7 mouse cellular contexts compared by ENCODE assay signal in genomic region chr15:96638656-96639055, GRCm38 (mm10). TPM values are rescaled to one million over a fixed set of nuclear protein-coding genes. Genes with fewer than 3 reads are reported as not detected.
DNase-seq lines count a peak whose midpoint lies in the region; ATAC-seq and TF ChIP-seq lines count a peak whose summit lies in the region.

No protein-coding gene starts in this region.

- no peak overlapping the region for H3K27ac ChIP-seq in kidney, embryonic 16.5 days (ENCODE audit: low read length)
- no peak overlapping the region for H3K27ac ChIP-seq in hindbrain, embryonic 12.5 days
- H3K27ac ChIP-seq in midbrain, embryonic 16.5 days (ENCODE audit: low read length): no peak overlapping the region

- no peak for DNase-seq in kidney, postnatal 36 days
- peak; percentile 34 for DNase-seq in brain, embryonic 14.5 days (ENCODE audit: low read depth)
- no peak for DNase-seq in embryo, embryonic 9.5 days (ENCODE audit: extremely low spot score)
- DNase-seq in urinary bladder, postnatal 10 days (ENCODE audit: low spot score): no peak

- no peak overlapping the region for H3K9ac ChIP-seq in kidney, embryonic 16.5 days (replicated peaks; ENCODE audit: low read length)
- H3K9ac ChIP-seq in hindbrain, embryonic 12.5 days: no peak overlapping the region
- H3K9ac ChIP-seq in midbrain, embryonic 16.5 days (ENCODE audit: low read depth, low read length): no peak overlapping the region

- TF ChIP-seq CTCF in brain, embryonic 14.5 days (IDR thresholded peaks at IDR 0.05; ENCODE audit: borderline replicate concordance, extremely low read depth, insufficient read depth, insufficient read length): no peak

- H3K9me3 ChIP-seq in kidney, embryonic 16.5 days (ENCODE audit: low read length): peaks cover 4% of the 10 kb centered on the region; the same call in 1 of the 2 replicates
- peaks cover 6% of the 10 kb centered on the region; the same call in 1 of the 2 replicates for H3K9me3 ChIP-seq in hindbrain, embryonic 12.5 days (replicated peaks)
- H3K9me3 ChIP-seq in midbrain, embryonic 16.5 days (replicated peaks; ENCODE audit: control insufficient read depth, low read length, poor library complexity, severe bottlenecking): no peaks in the 10 kb centered on the region

- ATAC-seq in kidney, embryonic 16.5 days (ENCODE audit: low FRiP score, low TSS enrichment): no peak
- no peak for ATAC-seq in hindbrain, embryonic 12.5 days (ENCODE audit: low FRiP score)
- ATAC-seq in midbrain, embryonic 16.5 days: no peak

- H3K4me3 ChIP-seq in kidney, embryonic 16.5 days (ENCODE audit: low read length): no peak overlapping the region
- 0 out of 2 replicates have a peak overlapping the region, but pooled peaks have one; percentile 88 for H3K4me3 ChIP-seq in hindbrain, embryonic 12.5 days
- no peak overlapping the region for H3K4me3 ChIP-seq in midbrain, embryonic 16.5 days (ENCODE audit: low read depth, low read length)

- peaks cover 26% of the 10 kb centered on the region for H3K4me1 ChIP-seq in kidney, embryonic 16.5 days (ENCODE audit: insufficient read depth, low read length)
- peaks cover 23% of the 10 kb centered on the region for H3K4me1 ChIP-seq in hindbrain, embryonic 12.5 days
- H3K4me1 ChIP-seq in midbrain, embryonic 16.5 days (ENCODE audit: control insufficient read depth, insufficient read depth, low read length): peaks cover 26% of the 10 kb centered on the region

- H3K36me3 ChIP-seq in kidney, embryonic 16.5 days (ENCODE audit: insufficient read depth, low read length): peaks cover 23% of the 10 kb centered on the region
- H3K36me3 ChIP-seq in hindbrain, embryonic 12.5 days: peaks cover 37% of the 10 kb centered on the region
- H3K36me3 ChIP-seq in midbrain, embryonic 16.5 days (ENCODE audit: control insufficient read depth, insufficient read depth, low read length): no peaks in the 10 kb centered on the region

- H3K27me3 ChIP-seq in kidney, embryonic 16.5 days (ENCODE audit: insufficient read depth, low read length): no peaks in the 10 kb centered on the region
- no peaks in the 10 kb centered on the region for H3K27me3 ChIP-seq in hindbrain, embryonic 12.5 days
- no peaks in the 10 kb centered on the region for H3K27me3 ChIP-seq in midbrain, embryonic 16.5 days (ENCODE audit: control insufficient read depth, insufficient read depth, low read depth, low read length)

- no peak for TF ChIP-seq POLR2A in brain, embryonic 14.5 days (IDR thresholded peaks at IDR 0.05; ENCODE audit: borderline replicate concordance, extremely low read depth, insufficient read depth, insufficient read length, poor library complexity, severe bottlenecking)

- H3K4me2 ChIP-seq in kidney, embryonic 16.5 days (replicated peaks; ENCODE audit: low read depth, low read length): 0 out of 2 replicates have a peak overlapping the region, but pooled peaks have one; percentile 16
- H3K4me2 ChIP-seq in hindbrain, embryonic 12.5 days (replicated peaks): peak overlapping the region; percentile 63
- peak overlapping the region; percentile 88 for H3K4me2 ChIP-seq in midbrain, embryonic 16.5 days (ENCODE audit: low read length)

- 65% methylated on average over 2 of the region's 2 CpGs for WGBS in kidney, embryonic 16.5 days
- 79% methylated on average over 2 of the region's 2 CpGs for WGBS in hindbrain, embryonic 12.5 days
- WGBS in midbrain, embryonic 16.5 days: 87% methylated on average over 2 of the region's 2 CpGs

RNA-seq across cellular contexts. Expression of gene Slc38a1, which starts 4.1 kb away (rescaled TPM):
- polyA plus RNA-seq in kidney, embryonic 16.5 days (2015; fragmentation: Nextera tagmentation; extraction: Ambion mirVana): 62.4 and 75.7 TPM in 2 replicates
- polyA plus RNA-seq in brain, embryonic 14.5 days (2012; rRNA removed): 122 and 133 TPM in 2 replicates
- polyA plus RNA-seq in hindbrain, embryonic 12.5 days (2016; fragmentation: Nextera tagmentation; extraction: Ambion mirVana): 152 and 155 TPM in 2 replicates
- 120 and 142 TPM in 2 replicates for polyA plus RNA-seq in midbrain, embryonic 16.5 days (2015; fragmentation: Nextera tagmentation; extraction: Ambion mirVana)

Comparison
In these comparisons a context has a peak if more than half of its experiments do, and no peak if none do; other contexts are left out.
1. H3K4me2 ChIP-seq: peak in every context shown above with its lines; median percentile 88 in midbrain, embryonic 16.5 days; 63 in hindbrain, embryonic 12.5 days; 16 in kidney, embryonic 16.5 days.